Mouse (Mus musculus): ENCODE measurements around the gene Zfp184.
A peak's percentile ranks its signal among the peaks of the same experiment; 100 is the strongest.

Zfp184 gene

GRCm38 (mm10) chr13:21920681-21921233, 24.1 kb upstream of the Zfp184 start:
- no peak for DNase-seq (ENCODE audit: low spot score)

GRCm38 (mm10) chr13:21923417-21923816, 21.5 kb upstream of the Zfp184 start:
- DNase-seq (ENCODE audit: low spot score), result no peak

- DNase-seq (ENCODE audit: low spot score), result peak; percentile 85
These were observed 20.1 kb upstream of the Zfp184 start for GRCm38 (mm10) chr13:21924734-21925335.

- DNase-seq (ENCODE audit: low spot score), result peak; percentile 57
These were observed 13.9 kb upstream of the Zfp184 start for GRCm38 (mm10) chr13:21930981-21931380.

DNA sequence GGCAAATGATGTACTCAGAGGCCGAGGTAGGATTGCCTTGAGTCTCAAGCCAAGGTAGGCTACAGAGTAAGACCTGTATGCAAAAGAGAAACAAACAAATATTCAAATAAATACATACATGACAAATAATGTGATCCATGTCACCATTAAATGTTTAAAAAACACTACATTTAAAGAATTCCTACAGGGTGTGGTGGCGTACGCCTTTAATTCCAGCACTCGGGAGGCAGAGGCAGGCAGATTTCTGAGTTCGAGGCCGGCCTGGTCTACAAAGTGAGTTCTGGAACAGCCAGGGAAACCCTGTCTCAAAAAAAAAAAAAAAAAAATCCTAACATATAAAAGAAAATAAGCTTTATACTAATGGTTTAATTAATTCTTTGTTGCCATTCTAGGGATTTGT, 13.2 kb upstream of the Zfp184 start:
- no peak for DNase-seq (ENCODE audit: low spot score)

GRCm38 (mm10) chr13:21933626-21934548, 11.0 kb upstream of the Zfp184 start:
- peak; percentile 75 for DNase-seq (ENCODE audit: low spot score)

GRCm38 (mm10) chr13:21934982-21935791, 9.7 kb upstream of the Zfp184 start:
- peak; percentile 88 for DNase-seq (ENCODE audit: low spot score)

GRCm38 (mm10) chr13:21935833-21936232, 9.1 kb upstream of the Zfp184 start:
- peak; percentile 62 for DNase-seq (ENCODE audit: low spot score)

GRCm38 (mm10) chr13:21936968-21937367, 7.9 kb upstream of the Zfp184 start:
- peak; percentile 96 for DNase-seq (ENCODE audit: low spot score)

GRCm38 (mm10) chr13:21940213-21940612, 4.7 kb upstream of the Zfp184 start:
- peak; percentile 93 for DNase-seq (ENCODE audit: low spot score)

- peak; percentile 80 for DNase-seq (ENCODE audit: low spot score)
These were observed 4.0 kb upstream of the Zfp184 start for GRCm38 (mm10) chr13:21940811-21941321.

DNA sequence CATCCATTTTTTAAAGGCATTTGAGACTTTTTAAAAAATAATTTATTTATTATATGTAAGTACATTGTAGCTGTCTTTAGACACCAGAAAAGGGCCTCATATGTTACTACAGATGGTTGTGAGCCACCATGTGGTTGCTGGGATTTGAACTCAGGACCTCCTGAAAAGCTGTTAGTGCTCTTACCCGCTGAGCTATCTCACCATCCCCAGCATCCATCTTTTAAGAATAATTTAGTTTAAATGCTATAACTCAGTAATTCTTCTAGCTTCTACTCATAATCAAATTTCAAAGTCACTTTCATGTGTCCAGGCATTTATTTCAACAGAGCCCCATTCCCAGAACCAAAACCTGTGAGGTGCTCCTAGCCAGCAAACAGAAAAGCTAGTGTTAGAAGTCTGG, 1.2 kb upstream of the Zfp184 start:
- DNase-seq (ENCODE audit: low spot score), result no peak

GRCm38 (mm10) chr13:21944592-21944925, 335 bp upstream of the Zfp184 start:
- DNase-seq (ENCODE audit: low spot score), result no peak

GRCm38 (mm10) chr13:21969269-21969668, 24.4 kb downstream of the Zfp184 start:
- DNase-seq (ENCODE audit: low spot score), result no peak

DNA sequence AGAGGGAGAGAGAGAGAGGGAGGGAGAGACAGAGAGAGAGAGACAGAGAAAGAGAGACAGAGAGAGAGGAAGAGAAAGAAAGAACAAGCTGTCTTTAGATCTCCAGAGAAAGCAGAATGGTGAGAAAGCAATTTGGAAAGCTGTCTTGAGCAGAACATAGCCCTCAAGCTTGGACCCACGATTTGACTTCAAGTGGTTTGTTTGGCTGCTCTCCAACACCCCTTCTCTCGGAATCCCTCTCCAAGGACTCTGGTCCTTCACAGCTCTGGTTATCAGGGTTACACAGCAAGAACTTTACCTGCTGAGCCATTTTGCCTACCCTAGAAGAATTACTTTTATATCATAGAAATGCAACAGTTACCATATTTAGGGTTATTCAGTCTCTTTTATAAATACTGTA, 24.9 kb downstream of the Zfp184 start:
- DNase-seq (ENCODE audit: low spot score), result no peak

DNA sequence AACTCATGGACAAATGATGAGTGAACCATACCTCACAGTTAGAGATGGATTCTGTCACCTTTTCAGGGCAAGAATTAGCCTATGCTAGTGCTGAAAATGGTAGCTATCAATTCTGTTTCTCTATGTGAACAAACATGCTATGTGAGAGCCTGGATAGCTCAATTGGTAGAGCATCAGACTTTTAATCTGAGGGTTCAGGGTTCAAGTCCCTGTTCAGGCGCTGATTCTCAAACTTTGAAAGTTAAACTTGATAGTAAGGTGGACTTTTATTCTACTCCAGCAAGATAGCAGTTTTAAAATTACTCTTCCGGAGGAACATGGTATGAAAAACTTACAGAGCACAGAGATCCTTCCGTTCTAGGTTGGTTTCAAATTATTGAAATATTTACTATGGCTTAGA, 26.7 kb downstream of the Zfp184 start:
- DNase-seq (ENCODE audit: low spot score), result peak; percentile 12

- DNase-seq (ENCODE audit: low spot score), result peak; percentile 92
These were observed 29.4 kb downstream of the Zfp184 start for GRCm38 (mm10) chr13:21974221-21974725.

- DNase-seq (ENCODE audit: low spot score), result peak; percentile 86
These were observed 30.0 kb downstream of the Zfp184 start for GRCm38 (mm10) chr13:21974726-21975473.

GRCm38 (mm10) chr13:21980981-21981802, 36.3 kb downstream of the Zfp184 start, which contains the start of gene Pom121l2:
Pom121l2 (plus strand) TSS chr13:21981194.
- DNase-seq (ENCODE audit: low spot score), result peak; percentile 60

DNA sequence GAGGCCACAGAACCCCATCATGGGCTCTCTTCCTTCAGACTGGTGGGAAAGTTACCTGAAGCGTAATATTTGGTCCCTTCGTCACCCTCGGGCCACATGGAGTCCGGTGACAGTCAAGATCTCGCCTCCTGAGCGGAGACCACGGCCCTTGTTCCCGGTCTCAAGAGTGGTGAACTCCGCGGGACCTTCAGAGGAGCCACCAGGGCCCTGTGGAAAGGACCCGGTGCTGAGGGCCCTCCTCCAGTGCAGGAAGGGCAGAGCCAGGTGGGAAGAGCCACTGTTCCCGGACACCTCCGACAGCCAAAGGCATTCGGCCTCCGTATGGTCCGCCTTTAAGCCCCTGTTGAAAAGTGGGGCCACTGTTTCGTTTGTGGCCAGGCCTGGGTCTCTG, 36.9 kb downstream of the Zfp184 start:
- no peak for DNase-seq (ENCODE audit: low spot score)
